Mouse (Mus musculus) left cerebral cortex, adult 9 months (tissue): ENCODE measurements around the gene Lars2.
"Not testable (repeated sequence)": the region's sequence is repeated elsewhere in the genome, so short reads cannot be mapped to it uniquely, and the experiment has no call there.

Source experiments
- DNase-seq, 2 experiments: peaks; one replicate each; pipeline ENCODE4 v3.0.0; 2022; ENCODE audit warnings: low spot score in 2 of 2

The Lars2 gene

GRCm38 (mm10) chr9:123366708-123367385, at the start of gene Lars2:
Gene Lars2, plus strand, starts transcription at chr9:123366927.
- peak; percentile 83 to 93 for DNase-seq

DNA sequence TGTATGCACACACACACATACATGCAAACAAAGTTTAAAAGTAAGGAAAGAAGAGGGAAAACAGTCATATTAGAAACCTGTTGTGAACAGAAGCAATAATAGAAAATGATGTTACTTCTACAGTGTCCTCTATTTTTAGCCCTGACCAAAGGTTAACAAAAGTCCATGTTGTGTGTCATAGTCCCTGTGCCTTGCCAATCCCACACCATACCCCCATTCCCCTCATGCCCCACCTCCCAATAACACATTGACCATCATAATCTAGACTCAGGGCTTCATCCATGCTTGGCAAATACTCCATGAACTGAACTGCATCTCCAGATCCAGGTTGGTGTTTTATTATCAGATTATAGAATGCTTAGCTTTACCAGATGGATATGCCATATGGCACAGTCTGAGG, 40.6 kb upstream of the Lars2 start:
- DNase-seq = no peak

- DNase-seq = no peak
Observed at GRCm38 (mm10) chr9:123328336-123328735, 38.4 kb upstream of the Lars2 start.

DNA sequence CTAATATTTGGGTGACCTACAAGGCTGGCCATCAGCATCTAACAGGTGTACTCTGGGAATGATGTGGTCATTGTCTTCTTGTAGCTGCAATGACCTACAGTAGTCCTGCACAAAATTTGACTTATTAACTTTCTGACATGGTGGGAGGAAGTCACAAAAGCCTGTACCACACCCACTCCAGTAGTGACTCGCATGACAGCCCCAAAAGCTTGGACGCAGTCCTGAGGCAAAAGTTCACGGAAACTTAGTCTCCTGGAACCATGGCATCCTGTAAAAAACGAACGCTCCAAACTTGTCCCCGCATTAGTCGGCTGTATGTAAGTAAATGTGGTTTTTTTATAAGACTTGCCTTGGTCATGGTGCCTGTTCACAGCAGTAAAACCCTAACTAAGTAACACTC, 36.9 kb upstream of the Lars2 start:
- DNase-seq = no peak

- not testable (repeated sequence) for DNase-seq
Observed at GRCm38 (mm10) chr9:123330271-123330670, 36.5 kb upstream of the Lars2 start.

GRCm38 (mm10) chr9:123333479-123333878, 33.2 kb upstream of the Lars2 start:
- DNase-seq = no peak

GRCm38 (mm10) chr9:123335044-123335670, 31.6 kb upstream of the Lars2 start:
- DNase-seq = no peak

GRCm38 (mm10) chr9:123339651-123340144, 27.0 kb upstream of the Lars2 start:
- no peak for DNase-seq

DNA sequence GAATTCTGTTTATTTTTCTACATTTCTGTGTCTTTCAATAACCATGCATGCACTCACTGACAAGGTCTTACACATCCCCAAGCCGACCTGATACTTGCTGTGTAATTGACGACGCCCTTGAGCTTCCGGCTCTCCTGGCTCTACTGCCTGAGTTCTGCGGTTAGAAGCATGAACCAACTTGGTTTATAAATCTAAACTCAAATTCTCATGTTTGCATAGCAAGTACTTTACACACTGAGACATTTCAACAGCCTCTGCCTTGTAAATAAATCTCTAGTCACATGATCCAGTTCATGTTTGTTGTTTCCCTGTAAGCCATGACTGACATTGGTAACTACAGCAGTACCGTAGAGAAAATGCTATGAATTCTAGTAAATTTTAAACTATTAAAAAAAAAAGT, 25.5 kb upstream of the Lars2 start:
- DNase-seq = no peak

- no peak for DNase-seq
Observed at GRCm38 (mm10) chr9:123343069-123343468, 23.7 kb upstream of the Lars2 start.

DNA sequence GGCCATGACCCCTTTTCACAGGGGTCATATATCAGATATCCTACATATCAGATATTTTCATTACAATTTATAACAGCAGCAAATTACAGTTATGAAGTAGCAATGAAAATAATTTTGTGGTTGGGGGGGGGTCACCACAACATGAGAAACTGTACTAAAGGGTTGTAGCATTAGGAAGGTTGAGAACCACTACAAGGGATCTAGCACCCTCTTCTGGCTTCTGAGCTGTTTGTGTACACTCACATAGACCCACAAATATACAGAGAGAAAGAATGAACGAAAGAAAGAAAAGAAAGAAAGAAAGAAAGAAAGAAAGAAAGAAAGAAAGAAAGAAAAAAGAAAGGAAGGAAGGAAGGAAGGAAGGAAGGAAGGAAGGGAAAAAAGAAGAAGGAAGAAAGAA, 17.4 kb upstream of the Lars2 start:
- not testable (repeated sequence) for DNase-seq

- DNase-seq = no peak
Observed at GRCm38 (mm10) chr9:123359981-123360380, 6.7 kb upstream of the Lars2 start.

- no peak for DNase-seq
Observed at GRCm38 (mm10) chr9:123365353-123365752, 1.4 kb upstream of the Lars2 start.

DNA sequence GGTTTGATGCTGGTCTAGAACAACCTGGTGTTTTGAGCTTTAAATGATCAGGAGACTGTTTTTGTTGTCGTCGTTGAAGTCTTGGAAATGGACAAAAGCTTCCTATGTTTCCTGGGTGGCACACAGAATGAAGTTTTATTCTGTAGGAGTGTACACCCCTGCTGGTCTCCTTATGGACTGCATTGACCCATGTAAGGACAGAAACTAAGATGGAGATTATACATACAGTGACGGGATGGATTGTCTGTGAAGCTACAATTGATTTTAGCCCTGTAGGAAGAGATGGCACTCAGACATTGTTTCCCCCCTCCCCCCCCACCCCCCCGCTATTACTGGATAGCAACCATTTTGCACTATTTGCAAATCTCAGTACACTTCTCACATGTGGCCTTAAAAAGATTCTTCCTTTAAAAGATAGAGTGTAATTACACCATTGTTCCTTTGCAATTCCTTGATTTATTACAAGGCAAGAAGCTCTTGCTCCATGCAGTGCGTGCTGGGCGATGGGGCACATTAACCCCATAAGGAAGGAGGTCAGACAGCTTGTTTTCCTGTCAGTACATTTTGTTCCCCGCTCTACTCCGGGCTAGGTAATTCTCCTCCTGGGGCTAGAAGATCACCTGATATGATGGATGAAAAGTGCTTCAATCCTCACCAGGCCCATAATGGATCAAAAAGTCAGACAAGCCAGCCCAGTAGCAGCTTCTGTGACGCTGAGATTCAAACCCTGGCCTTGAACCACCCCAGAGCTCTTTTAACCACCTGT, 602 bp upstream of the Lars2 start:
- no peak for DNase-seq

DNA sequence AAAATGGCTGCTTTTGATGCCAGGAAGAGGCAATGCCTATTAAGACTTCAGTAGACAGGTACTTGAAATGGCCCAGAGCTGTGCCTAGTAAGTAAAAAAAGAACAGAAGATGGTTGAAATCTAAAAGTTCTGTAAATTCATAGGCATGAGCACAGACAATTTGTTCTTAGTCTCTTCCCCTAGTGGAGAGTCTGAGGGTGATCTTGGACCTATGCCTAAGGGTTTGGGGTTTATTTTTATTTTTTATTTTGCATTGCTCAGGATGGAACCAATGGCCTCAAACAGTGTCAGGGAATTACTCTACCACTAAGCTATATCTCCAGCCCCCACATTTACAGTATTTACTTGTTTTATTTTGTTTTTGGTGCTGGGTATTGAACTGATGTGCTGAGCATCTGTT, 909 bp downstream of the Lars2 start:
- DNase-seq = no peak

DNA sequence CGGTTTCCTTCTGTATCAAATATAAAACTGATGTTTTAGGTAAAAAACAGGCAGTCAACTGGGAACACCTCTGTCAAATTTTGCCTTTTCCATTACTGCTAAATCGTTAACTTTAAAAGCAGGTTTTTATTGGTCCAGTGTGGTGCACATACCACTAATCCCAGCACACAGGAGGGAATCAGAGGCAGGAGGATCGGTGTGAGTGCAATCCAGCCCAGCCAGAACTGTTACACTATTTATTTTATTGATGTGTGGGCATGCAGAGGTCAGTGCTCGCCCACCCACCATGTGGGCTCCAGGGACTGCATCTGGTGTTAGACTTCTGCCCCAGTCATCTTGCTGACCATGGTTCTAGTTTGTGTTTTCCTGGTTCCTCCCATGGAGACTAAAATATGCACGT, 15.7 kb downstream of the Lars2 start:
- no peak for DNase-seq

- DNase-seq = peak in 1 of 2 experiments; percentile 70
Observed at GRCm38 (mm10) chr9:123384696-123385095, 18.0 kb downstream of the Lars2 start.

DNA sequence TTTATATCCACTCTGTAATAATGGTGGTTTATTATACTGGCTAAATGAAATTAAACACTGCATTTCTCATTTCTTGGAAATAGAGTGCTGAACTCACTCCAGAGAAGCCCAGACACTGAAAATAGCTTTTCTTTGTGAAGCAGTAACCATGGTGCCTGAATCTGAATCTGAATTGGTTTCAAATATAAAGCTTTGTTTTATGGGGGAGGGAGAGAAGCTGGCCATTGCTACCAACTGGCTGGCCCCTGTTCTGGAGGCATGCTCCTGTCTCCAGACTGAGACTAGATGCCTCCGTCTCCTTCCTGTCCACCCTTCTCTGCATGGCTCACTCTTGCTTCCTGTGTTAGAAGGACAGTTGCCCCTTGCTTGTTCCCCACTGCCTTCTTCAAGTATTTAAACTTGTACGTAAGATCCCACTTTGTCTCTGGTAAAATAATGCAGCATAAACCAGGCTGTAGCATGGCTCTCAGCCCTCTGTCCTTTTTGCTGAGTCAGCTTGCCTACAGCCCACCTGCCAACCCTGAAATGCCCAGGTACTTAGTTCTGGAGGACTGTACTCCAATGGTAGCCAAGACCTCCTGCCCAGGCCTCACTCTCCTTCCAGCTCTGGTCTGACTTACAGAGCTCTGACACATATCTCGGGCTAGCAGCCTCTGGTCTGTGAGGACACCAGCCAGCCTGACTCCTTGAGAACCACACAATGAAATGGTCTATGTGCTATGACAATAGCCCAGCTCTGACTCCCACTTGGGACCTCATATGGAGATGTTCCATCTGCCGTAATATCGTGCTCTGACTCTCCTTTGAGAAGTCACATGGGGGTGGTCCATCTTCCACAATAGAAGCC, 18.8 kb downstream of the Lars2 start:
- peak in 1 of 2 experiments; percentile 23 for DNase-seq

- DNase-seq = no peak
Observed at GRCm38 (mm10) chr9:123386347-123386746, 19.6 kb downstream of the Lars2 start.

DNA sequence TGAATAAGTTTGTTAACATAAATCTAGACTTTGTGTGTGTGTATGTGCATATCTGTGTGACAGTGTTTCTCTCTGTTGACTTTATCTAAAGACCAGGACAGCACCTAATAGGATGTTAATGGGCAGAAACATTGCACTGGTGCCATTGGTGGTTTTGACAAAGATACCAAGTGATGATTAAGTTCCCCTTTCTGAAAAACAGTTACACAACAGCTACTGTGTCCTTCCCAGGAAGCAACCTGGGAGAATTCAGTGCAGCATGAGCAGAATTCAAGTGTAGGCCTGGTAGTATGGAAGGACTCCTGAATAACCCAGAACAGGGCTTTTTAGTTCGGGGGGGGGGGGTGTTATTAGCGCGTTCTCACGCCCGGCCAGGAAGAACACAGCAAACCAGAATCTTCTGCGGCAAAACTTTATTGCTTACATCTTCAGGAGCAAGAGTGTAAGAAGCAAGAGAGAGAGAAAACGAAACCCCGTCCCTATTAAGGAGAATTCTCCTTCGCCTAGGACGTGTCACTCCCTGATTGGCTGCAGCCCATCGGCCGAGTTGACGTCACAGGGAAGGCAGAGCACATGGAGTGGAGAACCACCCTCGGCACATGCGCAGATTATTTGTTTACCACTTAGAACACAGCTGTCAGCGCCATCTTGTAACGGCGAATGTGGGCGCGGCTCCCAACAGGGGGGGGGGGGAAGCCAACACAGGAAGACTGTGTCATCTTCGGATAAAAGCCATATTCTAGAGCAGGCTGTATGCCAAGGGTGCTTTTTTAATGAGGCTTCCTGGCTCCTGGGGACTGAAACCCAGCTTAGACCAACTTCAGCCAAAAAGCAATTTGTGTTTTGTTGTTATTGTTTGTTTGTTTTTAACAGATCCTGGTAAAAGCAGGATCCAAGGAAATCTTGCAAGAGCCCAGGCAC, 21.6 kb downstream of the Lars2 start:
- not testable (repeated sequence) for DNase-seq
